Mouse (Mus musculus) natural killer cell, adult 2 months (primary cell): ENCODE measurements around the gene Slc38a8.

Source experiments
- DNase-seq, 2 experiments: peaks; one replicate each; pipeline ENCODE4 v3.0.0; 2022; ENCODE audit warnings: low spot score in 2 of 2

Slc38a8 gene

GRCm38 (mm10) chr8:119438876-119439275, 62.6 kb downstream of the Slc38a8 start:
- DNase-seq = no peak

- peak in 1 of 2 experiments; percentile 34 for DNase-seq
Measured at GRCm38 (mm10) chr8:119437506-119437905, 64.0 kb downstream of the Slc38a8 start.

GRCm38 (mm10) chr8:119436933-119437332, 64.6 kb downstream of the Slc38a8 start:
- DNase-seq = peak; percentile 81 to 85

GRCm38 (mm10) chr8:119436331-119436730, 65.2 kb downstream of the Slc38a8 start:
- no peak for DNase-seq

GRCm38 (mm10) chr8:119435527-119435926, 66.0 kb downstream of the Slc38a8 start:
- no peak for DNase-seq

GRCm38 (mm10) chr8:119434569-119434968, 66.9 kb downstream of the Slc38a8 start:
- DNase-seq = no peak

- DNase-seq = no peak
Measured at GRCm38 (mm10) chr8:119433582-119434174, 67.8 kb downstream of the Slc38a8 start, which contains the start of gene Osgin1. Gene Osgin1, plus strand, starts transcription at chr8:119434124.

GRCm38 (mm10) chr8:119432372-119432771, 69.1 kb downstream of the Slc38a8 start:
- no peak for DNase-seq

GRCm38 (mm10) chr8:119430690-119431089, 70.8 kb downstream of the Slc38a8 start:
- DNase-seq = no peak

- DNase-seq = no peak
Measured at GRCm38 (mm10) chr8:119430250-119430649, 71.2 kb downstream of the Slc38a8 start.
